Mouse (Mus musculus): ENCODE measurements around the gene St6galnac3. TPM values are rescaled to one million over a fixed set of nuclear protein-coding genes. Genes with fewer than 3 reads are reported as not detected.

St6galnac3 gene
- polyA plus RNA-seq, 1 experiment from 2014 or later: 38.4 TPM

DNA sequence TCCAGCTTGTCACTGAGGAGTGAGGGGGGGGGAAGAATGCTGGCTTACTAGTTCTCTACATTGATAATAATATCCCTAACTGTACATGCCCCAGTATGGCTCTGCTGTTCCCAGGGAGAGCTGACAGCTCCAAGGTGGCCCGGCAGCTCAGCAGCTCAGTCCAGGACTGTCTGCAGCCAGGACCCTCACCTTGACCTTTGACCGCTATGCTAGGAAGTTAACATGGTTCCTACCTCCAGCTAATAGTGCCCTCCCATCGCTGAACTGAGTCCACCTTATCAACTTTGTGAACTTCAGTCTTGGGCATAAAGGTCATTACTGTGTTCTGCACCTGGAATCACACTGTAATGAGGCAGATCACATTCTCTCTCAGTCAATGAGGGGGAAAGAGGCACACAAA lies 419.8 kb downstream of the St6galnac3 start:
- Histone ChIP-seq H3K27me3 (ENCODE audit: insufficient read depth, poor library complexity, severe bottlenecking) (no peaks in the 10 kb centered on the region), H3K4me1 (no peaks in the 10 kb centered on the region), H3K9me3 (no peaks in the 10 kb centered on the region), H3K4me3 (no peak overlapping the region), H3K36me3 (no peaks in the 10 kb centered on the region), H3K27ac (no peak overlapping the region)
- WGBS: 70% methylated on average over 3 of the region's 3 CpGs
- DNase-seq (ENCODE audit: low spot score): no peak

GRCm38 (mm10) chr3:153302376-153302775 lies 422.6 kb downstream of the St6galnac3 start:
- Histone ChIP-seq H3K4me3 (no peak overlapping the region), H3K27ac (no peak overlapping the region)
- 90% methylated on average over 7 of the region's 7 CpGs for WGBS

DNA sequence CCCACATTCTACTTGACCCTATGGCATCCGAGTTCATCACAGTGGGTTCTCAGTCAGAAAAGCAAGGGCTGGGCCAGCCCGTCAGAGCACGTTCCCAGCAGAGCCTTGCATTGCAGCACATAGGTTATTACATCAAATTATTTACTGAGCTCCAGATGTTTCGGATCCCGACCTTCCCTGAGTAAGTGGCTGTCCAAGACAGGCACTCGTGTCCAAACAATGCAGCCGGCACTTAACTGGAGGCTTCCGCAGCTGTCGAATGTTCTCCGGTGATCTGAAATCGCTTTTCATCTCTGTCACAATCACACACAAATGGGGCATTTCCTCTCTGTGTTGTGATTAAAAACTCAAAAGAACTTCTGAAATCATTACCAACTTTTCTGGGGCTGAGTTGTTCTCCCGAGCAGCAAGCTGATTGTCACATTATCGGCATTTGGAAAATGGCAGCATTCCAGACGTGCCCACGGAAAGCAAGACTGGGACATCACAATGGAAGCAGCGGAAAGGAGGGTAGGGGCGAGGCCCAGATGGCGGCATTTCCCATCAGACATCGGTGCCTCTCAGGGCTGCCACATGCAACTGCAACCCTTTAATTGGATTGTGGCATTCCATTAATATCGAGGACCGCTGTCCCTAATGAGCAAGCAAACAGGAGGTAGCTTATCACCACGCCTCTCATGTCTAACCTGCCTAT lies 428.5 kb downstream of the St6galnac3 start:
- 77% methylated on average over 22 of the region's 22 CpGs for WGBS
- Histone ChIP-seq H3K27ac (no peak overlapping the region), H3K4me1 (no peaks in the 10 kb centered on the region), H3K36me3 (no peaks in the 10 kb centered on the region), H3K4me3 (no peak overlapping the region), H3K9me3 (no peaks in the 10 kb centered on the region), H3K27me3 (ENCODE audit: insufficient read depth, poor library complexity, severe bottlenecking) (no peaks in the 10 kb centered on the region)
- no peak for DNase-seq (ENCODE audit: low spot score)

More at GRCm38 (mm10) chr3:153302376-153302775, 422.6 kb downstream of the St6galnac3 start:
- H3K9me3 ChIP-seq: no peaks in the 10 kb centered on the region
- no peak for DNase-seq (ENCODE audit: low spot score)
- H3K36me3 ChIP-seq: no peaks in the 10 kb centered on the region
- no peaks in the 10 kb centered on the region for H3K27me3 ChIP-seq (ENCODE audit: insufficient read depth, poor library complexity, severe bottlenecking)
- H3K4me1 ChIP-seq: no peaks in the 10 kb centered on the region

DNA sequence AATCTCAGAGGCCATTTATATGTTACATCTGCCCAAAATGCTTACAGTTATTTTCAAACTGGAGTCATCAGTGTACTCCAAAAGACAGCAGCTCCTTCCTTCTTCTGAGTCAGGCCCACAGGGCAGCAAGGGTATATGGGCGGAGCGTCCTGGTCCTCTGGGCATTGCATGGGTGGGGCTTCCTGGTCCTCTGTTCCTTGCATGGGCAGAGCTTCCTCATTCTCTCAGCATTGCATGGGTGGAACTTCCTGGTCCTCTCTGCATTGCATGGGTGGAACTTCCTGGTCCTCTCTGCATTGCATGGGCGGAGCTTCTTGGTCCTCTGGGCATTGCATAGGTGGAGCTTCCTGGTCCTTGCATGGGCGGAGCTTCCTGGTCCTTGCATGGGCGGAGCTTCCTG lies 432.1 kb downstream of the St6galnac3 start:
- whole genome bisulfite sequencing: 88% methylated on average over 5 of the region's 5 CpGs
- H3K9me3 ChIP-seq: no peaks in the 10 kb centered on the region
- no peaks in the 10 kb centered on the region for H3K27me3 ChIP-seq (ENCODE audit: insufficient read depth, poor library complexity, severe bottlenecking)
- DNase-seq (ENCODE audit: low spot score): no peak
- peaks cover 5% of the 10 kb centered on the region for H3K4me1 ChIP-seq
- no peak overlapping the region for H3K27ac ChIP-seq
- H3K36me3 ChIP-seq: no peaks in the 10 kb centered on the region
- no peak overlapping the region for H3K4me3 ChIP-seq

DNA sequence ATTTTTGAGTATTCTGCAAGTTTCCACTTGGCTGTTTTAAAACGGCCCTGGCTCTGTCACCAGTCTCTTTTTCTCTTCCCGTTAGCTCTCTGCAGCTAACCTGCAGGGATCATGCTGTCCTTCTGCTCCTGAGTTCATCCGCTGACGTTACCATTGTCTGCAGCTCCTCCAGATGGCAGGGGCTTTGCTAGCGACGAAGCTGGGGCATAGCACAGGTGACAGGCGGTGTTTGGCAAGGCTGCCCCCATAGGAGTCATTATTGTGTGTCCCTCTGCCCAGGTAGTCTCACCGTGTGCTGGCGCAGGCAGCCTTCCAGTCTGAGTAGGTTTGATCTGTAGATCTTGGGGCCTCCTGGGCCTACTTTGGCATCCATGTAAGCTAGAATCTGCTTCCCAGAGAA lies 432.6 kb downstream of the St6galnac3 start:
- 85% methylated on average over 9 of the region's 9 CpGs for WGBS

DNA sequence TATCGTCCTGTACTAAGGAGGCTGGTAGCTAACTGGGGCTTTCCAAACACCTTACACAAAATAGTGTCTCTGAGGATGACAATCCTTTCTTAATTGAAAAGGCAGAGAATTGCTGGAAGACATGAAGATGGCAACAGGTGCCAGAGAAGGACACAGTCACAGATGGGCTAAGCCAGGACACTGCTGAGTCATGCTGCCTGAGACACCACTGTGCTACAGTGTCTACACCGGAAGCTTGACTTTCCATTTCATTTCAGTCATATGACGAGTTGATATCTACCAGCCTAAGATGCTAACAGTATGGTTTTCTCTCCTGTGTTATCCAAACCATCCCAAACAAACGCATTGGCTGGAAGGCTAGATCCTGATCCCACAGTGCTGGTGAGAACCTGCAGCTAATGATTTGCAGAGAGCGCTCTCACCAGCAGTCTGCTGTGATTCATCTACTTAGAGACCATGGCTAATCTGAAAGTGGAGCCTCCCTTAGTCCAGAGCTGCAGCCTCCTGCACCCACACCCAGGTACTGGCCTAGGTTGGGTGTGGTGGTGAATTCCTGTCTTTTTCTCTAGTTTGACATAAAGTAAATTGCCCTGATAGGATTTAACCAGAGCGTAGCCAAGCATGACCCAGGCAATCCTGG lies 433.4 kb downstream of the St6galnac3 start:
- 83% methylated on average over 6 of the region's 6 CpGs for WGBS
- Histone ChIP-seq H3K9me3 (no peaks in the 10 kb centered on the region), H3K4me1 (peaks cover 5% of the 10 kb centered on the region)

More for the DNA sequence above, 432.6 kb downstream of the St6galnac3 start:
- peaks cover 5% of the 10 kb centered on the region for H3K4me1 ChIP-seq
- no peaks in the 10 kb centered on the region for H3K36me3 ChIP-seq
- H3K4me3 ChIP-seq: no peak overlapping the region
- no peak overlapping the region for H3K27ac ChIP-seq
- no peaks in the 10 kb centered on the region for H3K9me3 ChIP-seq
- DNase-seq (ENCODE audit: low spot score): no peak
- H3K27me3 ChIP-seq (ENCODE audit: insufficient read depth, poor library complexity, severe bottlenecking): no peaks in the 10 kb centered on the region

DNA sequence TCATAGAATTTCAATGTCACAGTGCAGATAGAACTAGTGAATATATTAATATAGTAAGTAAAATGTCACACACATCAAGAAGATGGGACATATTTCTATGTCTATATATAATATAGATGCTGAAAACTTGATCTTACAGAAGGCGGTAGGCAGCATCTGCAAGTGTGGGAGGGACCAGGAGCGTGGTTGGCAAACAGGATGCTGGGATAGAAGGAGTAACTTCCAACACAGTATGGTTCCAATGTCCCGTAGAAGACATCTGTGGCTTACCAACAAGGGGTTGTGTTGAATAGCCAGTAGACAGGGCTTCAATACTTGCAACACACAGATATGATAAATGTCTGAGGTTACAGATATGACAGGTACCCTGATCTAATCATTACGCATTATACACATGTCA lies 435.0 kb downstream of the St6galnac3 start:
- H3K4me3 ChIP-seq: no peak overlapping the region
- WGBS: 91% methylated on average over 4 of the region's 4 CpGs
- H3K27me3 ChIP-seq (ENCODE audit: insufficient read depth, poor library complexity, severe bottlenecking): no peaks in the 10 kb centered on the region
- H3K27ac ChIP-seq: no peak overlapping the region
- H3K36me3 ChIP-seq: no peaks in the 10 kb centered on the region
- no peak for DNase-seq (ENCODE audit: low spot score)
- H3K4me1 ChIP-seq: peaks cover 5% of the 10 kb centered on the region
- no peaks in the 10 kb centered on the region for H3K9me3 ChIP-seq

More for the DNA sequence above, 433.4 kb downstream of the St6galnac3 start:
- DNase-seq (ENCODE audit: low spot score): no peak
- H3K27ac ChIP-seq: no peak overlapping the region
- H3K4me3 ChIP-seq: no peak overlapping the region
- no peaks in the 10 kb centered on the region for H3K36me3 ChIP-seq
- no peaks in the 10 kb centered on the region for H3K27me3 ChIP-seq (ENCODE audit: insufficient read depth, poor library complexity, severe bottlenecking)

DNA sequence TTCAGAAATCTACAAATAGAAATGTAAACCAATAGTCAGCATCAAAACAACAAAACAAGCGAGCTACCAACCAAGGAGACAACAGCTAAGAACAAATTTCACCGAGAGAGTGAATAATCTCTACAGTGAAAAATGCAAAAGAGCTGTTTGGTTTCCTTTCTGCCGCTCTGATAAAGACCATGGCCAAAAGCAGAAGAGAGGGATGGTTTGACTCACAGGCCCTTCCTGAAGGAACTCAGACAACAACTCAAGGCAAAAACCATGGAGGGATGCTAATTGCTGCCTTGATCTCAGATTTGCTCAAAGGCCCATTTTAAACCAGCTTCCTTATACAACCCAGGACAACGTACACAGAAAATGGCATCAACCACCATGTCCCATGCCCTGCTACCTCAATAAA lies 437.4 kb downstream of the St6galnac3 start:
- H3K4me1 ChIP-seq: peaks cover 5% of the 10 kb centered on the region
- no peak overlapping the region for H3K27ac ChIP-seq
- no peak overlapping the region for H3K4me3 ChIP-seq
- WGBS: 89% methylated on average over 4 of the region's 4 CpGs
- H3K36me3 ChIP-seq: no peaks in the 10 kb centered on the region
- no peaks in the 10 kb centered on the region for H3K9me3 ChIP-seq
- H3K27me3 ChIP-seq (ENCODE audit: insufficient read depth, poor library complexity, severe bottlenecking): no peaks in the 10 kb centered on the region
- no peak for DNase-seq (ENCODE audit: low spot score)

DNA sequence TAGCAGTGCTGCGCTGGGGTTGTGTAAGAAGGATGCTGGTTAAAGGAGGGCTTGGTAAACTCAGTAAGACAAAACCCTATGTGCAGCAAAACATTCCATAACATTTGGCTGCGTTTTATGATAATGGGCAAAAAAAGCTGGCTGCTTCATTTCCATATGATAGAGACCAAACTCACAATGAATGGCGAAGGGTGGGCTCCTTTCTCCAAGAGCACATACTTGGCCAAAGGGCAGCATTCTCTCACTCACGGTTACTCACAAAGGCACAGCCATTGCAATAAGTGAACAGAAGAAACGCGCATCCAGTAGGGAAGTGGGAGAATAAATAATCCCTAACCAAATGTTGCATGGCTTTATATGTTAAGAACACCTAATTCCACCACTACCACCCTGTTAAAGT lies 437.9 kb downstream of the St6galnac3 start:
- 92% methylated on average over 6 of the region's 6 CpGs for WGBS
- DNase-seq (ENCODE audit: low spot score): no peak
- Histone ChIP-seq H3K27me3 (ENCODE audit: insufficient read depth, poor library complexity, severe bottlenecking) (no peaks in the 10 kb centered on the region), H3K4me3 (no peak overlapping the region), H3K36me3 (no peaks in the 10 kb centered on the region), H3K4me1 (peaks cover 5% of the 10 kb centered on the region), H3K27ac (no peak overlapping the region), H3K9me3 (no peaks in the 10 kb centered on the region)

- H3K4me1 ChIP-seq: peaks cover 13% of the 10 kb centered on the region
These were observed 442.7 kb downstream of the St6galnac3 start for GRCm38 (mm10) chr3:153282123-153282765.

GRCm38 (mm10) chr3:153278249-153278648 lies 446.7 kb downstream of the St6galnac3 start:
- peaks cover 20% of the 10 kb centered on the region for H3K4me1 ChIP-seq
- H3K4me3 ChIP-seq: no peak overlapping the region
- WGBS: 54% methylated on average over 5 of the region's 5 CpGs
- no peak for DNase-seq (ENCODE audit: low spot score)
- peaks cover 2% of the 10 kb centered on the region; the same call in 1 of the 2 replicates for H3K9me3 ChIP-seq
- H3K27ac ChIP-seq: no peak overlapping the region
- no peaks in the 10 kb centered on the region for H3K27me3 ChIP-seq (ENCODE audit: insufficient read depth, poor library complexity, severe bottlenecking)
- no peaks in the 10 kb centered on the region for H3K36me3 ChIP-seq

More at GRCm38 (mm10) chr3:153282123-153282765, 442.7 kb downstream of the St6galnac3 start:
- DNase-seq (ENCODE audit: low spot score): no peak
- Histone ChIP-seq H3K4me3 (no peak overlapping the region), H3K36me3 (no peaks in the 10 kb centered on the region), H3K27me3 (ENCODE audit: insufficient read depth, poor library complexity, severe bottlenecking) (no peaks in the 10 kb centered on the region), H3K9me3 (no peaks in the 10 kb centered on the region), H3K27ac (no peak overlapping the region)
- 84% methylated on average over 16 of the region's 16 CpGs for WGBS

- no peak overlapping the region for H3K27ac ChIP-seq
- peaks cover 2% of the 10 kb centered on the region; the same call in 1 of the 2 replicates for H3K9me3 ChIP-seq
- H3K4me3 ChIP-seq: no peak overlapping the region
- H3K4me1 ChIP-seq: peaks cover 20% of the 10 kb centered on the region
- no peak for DNase-seq (ENCODE audit: low spot score)
- no peaks in the 10 kb centered on the region for H3K27me3 ChIP-seq (ENCODE audit: insufficient read depth, poor library complexity, severe bottlenecking)
- H3K36me3 ChIP-seq: no peaks in the 10 kb centered on the region
- 61% methylated on average over 16 of the region's 16 CpGs for WGBS
These were observed 447.5 kb downstream of the St6galnac3 start for GRCm38 (mm10) chr3:153277389-153277999.

Data from heart, embryonic 10.5 days (tissue).